Mouse (Mus musculus) layer of hippocampus, adult 9-10 months (tissue): ENCODE measurements around the gene Lpcat2.

Experiments
- DNase-seq: peaks from one replicate; pipeline ENCODE4 v3.0.0; 2022; ENCODE audit warnings: low spot score

Gene Lpcat2

GRCm38 (mm10) chr8:92911477-92911876 lies 56.3 kb downstream of the Lpcat2 start:
- DNase-seq: no peak

GRCm38 (mm10) chr8:92913396-92913795 lies 58.3 kb downstream of the Lpcat2 start:
- no peak for DNase-seq

GRCm38 (mm10) chr8:92916082-92916481 lies 60.9 kb downstream of the Lpcat2 start:
- no peak for DNase-seq

GRCm38 (mm10) chr8:92921768-92922167 lies 66.6 kb downstream of the Lpcat2 start:
- DNase-seq: no peak

- no peak for DNase-seq
These were observed 73.8 kb downstream of the Lpcat2 start for GRCm38 (mm10) chr8:92928986-92929385.

GRCm38 (mm10) chr8:92938056-92938455 lies 82.9 kb downstream of the Lpcat2 start:
- no peak for DNase-seq

- DNase-seq: no peak
These were observed 93.9 kb downstream of the Lpcat2 start for GRCm38 (mm10) chr8:92949071-92949470.

- DNase-seq: no peak
These were observed 95.7 kb downstream of the Lpcat2 start for GRCm38 (mm10) chr8:92950639-92951371.

GRCm38 (mm10) chr8:92954044-92954443 lies 98.9 kb downstream of the Lpcat2 start:
- no peak for DNase-seq

- DNase-seq: no peak
These were observed 104.6 kb downstream of the Lpcat2 start, which contains the start of gene Slc6a2 for GRCm38 (mm10) chr8:92959779-92960178. Slc6a2 (plus strand) TSS chr8:92960079.

GRCm38 (mm10) chr8:92960451-92960911 lies 105.3 kb downstream of the Lpcat2 start:
- no peak for DNase-seq

- no peak for DNase-seq
These were observed 105.9 kb downstream of the Lpcat2 start for GRCm38 (mm10) chr8:92961088-92961487.

- no peak for DNase-seq
These were observed 109.4 kb downstream of the Lpcat2 start for GRCm38 (mm10) chr8:92964556-92964955.
